In the genomic region with DNA sequence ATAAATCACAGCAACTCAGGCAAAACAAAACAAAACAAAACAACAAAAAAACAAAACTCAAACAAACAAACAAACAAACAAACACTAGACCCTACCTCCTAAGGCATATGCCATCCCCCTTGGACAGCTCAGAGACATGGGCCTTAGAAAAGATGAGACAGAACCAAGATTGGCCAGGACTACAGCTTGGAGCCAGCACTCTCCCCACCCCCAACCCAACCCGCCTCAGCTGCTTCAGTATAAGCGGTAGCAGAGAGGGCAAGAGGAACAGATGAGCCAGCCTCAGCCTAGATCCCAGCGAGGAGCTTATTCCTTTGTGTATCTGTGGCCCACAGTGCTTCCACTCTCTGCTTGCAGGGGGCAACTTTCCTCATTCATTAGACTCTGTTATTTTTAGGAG, we compare ENCODE assay signal across 17 mouse cellular contexts.
"Had no signal": no experiment of that assay in that cellular context is flagged by ENCODE, and none has a peak within 500 bp of the region (broad histone marks: within the 10 kb centered on the region; RNA-seq: fewer than 3 reads in every experiment).

No protein-coding gene starts in this region.

- DNase-seq: retina, postnatal 1 day; right cerebral cortex, adult 18-20 months; right cerebral cortex, postnatal 14 days; right cerebral cortex, postnatal 25 days; right cerebral cortex, postnatal 4 days; spleen, adult 18-20 months; thymus, adult 18-20 months; thymus, adult 2 months; thymus, postnatal 14 days; thymus, postnatal 25 days; thymus, postnatal 36 days; thymus, postnatal 4 days had no signal

- H3K27me3 ChIP-seq: neural tube, embryonic 12.5 days; neural tube, embryonic 13.5 days; neural tube, embryonic 15.5 days; stomach, embryonic 15.5 days had no signal

- H3K36me3 ChIP-seq: neural tube, embryonic 12.5 days; neural tube, embryonic 13.5 days; neural tube, embryonic 15.5 days; stomach, embryonic 15.5 days had no signal

- H3K4me1 ChIP-seq: neural tube, embryonic 12.5 days; neural tube, embryonic 13.5 days; neural tube, embryonic 15.5 days; stomach, embryonic 15.5 days had no signal

- H3K9me3 ChIP-seq: neural tube, embryonic 15.5 days; stomach, embryonic 15.5 days had no signal

- H3K4me3 ChIP-seq: neural tube, embryonic 12.5 days; neural tube, embryonic 13.5 days; neural tube, embryonic 15.5 days; stomach, embryonic 15.5 days had no signal

- H3K27ac ChIP-seq: neural tube, embryonic 12.5 days; neural tube, embryonic 13.5 days; neural tube, embryonic 15.5 days; stomach, embryonic 15.5 days; stomach, postnatal 0 days had no signal
